Mouse (Mus musculus) heart, adult 10 weeks (tissue): ENCODE results near the gene Awat1. TPM values are rescaled to one million over a fixed set of nuclear protein-coding genes. Genes with fewer than 3 reads are reported as not detected.

Experiments used
- polyA plus RNA-seq: library from polyadenylated mRNA; stranded (reverse); fragments of 350-450 nt; fragmentation: Illumina TruSeq; extraction: RNeasy Lipid Tissue Mini Kit (QIAGEN cat#74804); gene quantifications from one replicate; pipeline ENCODE4 v1.2.3, GENCODE M21; 2014; ENCODE audit warnings: low read depth, low replicate concordance

Awat1 gene
- not detected for polyA plus RNA-seq

DNA sequence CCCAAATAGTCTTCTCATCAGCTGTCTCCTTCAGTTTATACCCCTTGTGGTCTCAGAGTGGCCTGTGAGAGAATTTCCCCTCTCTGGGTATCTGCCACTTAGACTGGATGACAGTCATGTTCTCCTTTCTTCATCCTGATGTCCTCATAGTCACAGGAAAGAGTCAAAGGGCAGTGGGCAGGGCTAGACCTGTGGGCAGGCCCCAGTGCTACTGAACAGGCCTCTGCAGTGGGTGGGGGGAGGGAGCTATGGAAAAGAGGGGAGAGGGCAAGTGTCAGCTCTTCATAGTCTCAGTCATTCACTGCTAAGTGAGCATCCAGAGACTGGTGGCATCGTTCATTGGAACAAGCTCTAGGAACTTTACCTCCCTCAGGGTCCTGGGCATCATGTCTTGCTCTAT, at the start of gene Awat1:
Gene Awat1, plus strand, starts transcription at position 301 of the 400 bp plus-strand sequence.

DNA sequence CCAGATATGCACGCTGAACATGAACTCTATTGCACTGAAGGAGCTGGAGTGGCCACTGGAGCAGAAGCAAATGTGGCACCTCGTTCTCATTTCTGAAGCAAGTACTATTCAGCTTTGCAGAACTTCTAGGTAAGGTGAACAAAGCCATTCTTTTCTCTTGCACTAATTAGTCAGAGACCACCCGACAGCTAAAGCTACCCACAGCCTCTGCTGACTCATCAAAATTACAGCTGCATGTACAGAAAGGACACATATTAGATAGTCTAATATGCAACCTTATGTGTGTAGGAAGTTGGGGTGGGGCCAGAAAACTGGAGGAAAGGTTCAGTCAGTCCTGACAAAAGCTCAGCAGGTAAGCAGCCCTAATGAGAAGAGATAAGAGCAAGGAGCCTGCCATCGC, 47.6 kb upstream of the Awat1 start, which contains the start of gene Dgat2l6:
Gene Dgat2l6, plus strand, starts transcription at position 368 of the 400 bp plus-strand sequence.

DNA sequence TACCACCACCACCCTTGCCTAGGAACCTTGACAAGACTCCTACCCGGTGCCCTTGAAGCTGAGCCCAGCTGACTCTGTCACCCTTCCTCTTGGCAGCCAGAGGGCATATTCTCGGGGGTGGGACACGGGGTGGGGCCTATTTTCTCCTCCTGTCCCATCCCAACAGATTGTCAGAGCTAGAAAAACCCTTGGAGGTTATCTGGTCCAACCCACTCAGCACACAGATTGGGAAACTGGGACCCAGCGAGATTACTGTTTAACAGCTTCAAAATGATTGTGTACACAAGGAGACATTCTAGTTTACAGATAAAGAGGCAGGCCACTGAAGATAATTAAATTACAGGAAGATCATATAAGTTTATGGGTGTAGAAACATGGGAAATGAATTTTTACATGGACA, 22.7 kb downstream of the Awat1 start, which contains the start of gene P2ry4:
Gene P2ry4, minus strand, starts transcription at position 79 of the 400 bp plus-strand sequence.

DNA sequence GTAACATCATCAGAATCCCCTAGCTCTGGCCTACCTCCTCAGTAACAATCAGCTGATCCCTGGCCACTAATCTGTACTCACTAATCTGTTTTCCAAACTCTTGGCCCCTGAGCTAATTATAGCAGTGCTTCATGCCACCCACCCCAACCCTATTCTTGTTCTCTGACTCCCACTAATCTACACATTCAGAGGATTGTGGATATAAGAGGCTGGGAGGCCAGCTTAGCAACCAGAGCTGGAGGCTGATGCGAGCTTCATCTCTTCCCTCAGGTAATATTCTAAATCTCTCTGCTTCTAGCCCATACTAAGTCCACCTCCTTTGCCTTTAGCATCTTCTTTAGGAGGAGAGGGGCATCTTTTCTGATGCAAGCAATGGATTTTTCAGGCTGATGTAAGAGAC, 33.3 kb downstream of the Awat1 start, which contains the start of gene Arr3:
Gene Arr3, plus strand, starts transcription at position 184 of the 400 bp plus-strand sequence.

DNA sequence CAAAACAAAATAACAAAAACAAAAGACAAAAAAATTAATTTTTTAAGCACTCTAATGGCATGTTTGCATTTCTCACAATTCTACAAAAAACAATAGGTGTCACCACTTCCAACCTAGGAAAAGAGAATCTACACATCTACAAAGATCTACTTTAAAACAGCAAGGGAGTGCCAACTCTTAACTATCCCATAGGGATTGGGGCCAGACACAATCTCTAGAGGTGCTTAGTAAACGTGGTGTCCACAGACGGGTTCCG, 53.4 kb downstream of the Awat1 start, which contains the start of gene Kif4:
Gene Kif4, plus strand, starts transcription at position 192 of the 256 bp plus-strand sequence.

DNA sequence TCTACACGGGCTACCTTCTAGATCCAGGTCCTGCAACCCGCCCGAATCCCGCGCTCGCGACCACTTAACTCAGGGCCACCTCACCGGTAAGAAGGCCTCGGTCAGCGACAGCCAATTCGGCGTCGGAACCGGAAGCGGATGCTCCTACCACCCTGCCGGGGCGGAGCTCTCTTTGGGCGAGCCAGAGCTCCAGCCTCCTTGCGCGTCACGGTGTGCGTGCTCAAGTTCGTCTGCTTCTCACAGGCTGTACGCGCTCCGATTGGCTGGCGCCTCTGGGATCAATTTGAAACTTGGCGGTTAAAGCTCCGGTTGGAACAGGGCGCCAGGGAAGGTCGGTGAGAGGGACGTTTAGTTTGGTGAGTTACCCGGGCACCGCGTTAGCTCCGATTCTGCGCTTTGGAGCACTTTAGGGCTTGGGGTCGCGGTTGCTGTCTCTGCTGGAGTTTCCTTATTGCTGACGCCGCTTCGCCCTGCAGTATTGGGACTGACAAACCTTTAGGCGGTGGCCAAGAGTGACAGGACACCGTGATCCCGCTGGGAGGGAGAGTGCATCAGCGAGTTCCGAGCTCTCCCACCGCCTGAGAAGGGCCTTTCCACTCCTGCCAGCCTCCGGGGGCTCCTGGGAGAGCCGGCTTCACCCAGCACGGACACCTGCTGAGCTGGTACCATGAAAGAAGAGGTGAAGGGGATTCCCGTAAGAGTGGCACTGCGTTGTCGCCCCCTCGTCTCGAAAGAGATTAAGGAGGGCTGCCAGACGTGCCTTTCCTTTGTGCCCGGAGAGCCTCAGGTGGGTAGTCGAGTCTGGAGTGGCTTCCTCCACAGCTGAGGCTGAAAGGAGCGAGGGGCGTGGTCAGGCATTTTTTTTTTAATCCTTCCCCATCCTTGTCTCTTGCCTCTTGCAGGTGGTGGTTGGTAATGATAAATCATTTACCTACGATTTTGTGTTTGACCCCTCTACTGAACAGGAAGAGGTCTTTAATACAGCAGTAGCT, 54.0 kb downstream of the Awat1 start, which contains the start of gene Pdzd11:
Gene Pdzd11, minus strand, starts transcription at position 767 of the 992 bp plus-strand sequence.

Other genes starting within 250 kb of the Awat1 start
- not detected for gene Otud6a, start 143.2 kb upstream of the Awat1 start, polyA plus RNA-seq
- 0.29 TPM for gene Awat2, start 129.5 kb upstream of the Awat1 start, polyA plus RNA-seq
- 59.5 TPM for gene Igbp1, start 78.0 kb upstream of the Awat1 start, polyA plus RNA-seq
- gene Dgat2l6, start 47.4 kb upstream of the Awat1 start, polyA plus RNA-seq: not detected
- not detected for gene P2ry4, start 22.6 kb downstream of the Awat1 start, polyA plus RNA-seq
- gene Arr3, start 33.2 kb downstream of the Awat1 start, polyA plus RNA-seq: not detected
- 0.13 TPM for gene Kif4, start 53.5 kb downstream of the Awat1 start, polyA plus RNA-seq
- gene Pdzd11, start 54.3 kb downstream of the Awat1 start, polyA plus RNA-seq: 33.0 TPM
- not detected for gene Gdpd2, start 157.6 kb downstream of the Awat1 start, polyA plus RNA-seq
- 6.0 TPM for gene Dlg3, start 195.5 kb downstream of the Awat1 start, polyA plus RNA-seq